Mouse (Mus musculus): Measurements from ENCODE around the gene Eif4a2. TPM values are rescaled to one million over a fixed set of nuclear protein-coding genes. Genes with fewer than 3 reads are reported as not detected.

The Eif4a2 gene
- polyA plus RNA-seq, 1 experiment from 2014 or later: 239 TPM

DNA sequence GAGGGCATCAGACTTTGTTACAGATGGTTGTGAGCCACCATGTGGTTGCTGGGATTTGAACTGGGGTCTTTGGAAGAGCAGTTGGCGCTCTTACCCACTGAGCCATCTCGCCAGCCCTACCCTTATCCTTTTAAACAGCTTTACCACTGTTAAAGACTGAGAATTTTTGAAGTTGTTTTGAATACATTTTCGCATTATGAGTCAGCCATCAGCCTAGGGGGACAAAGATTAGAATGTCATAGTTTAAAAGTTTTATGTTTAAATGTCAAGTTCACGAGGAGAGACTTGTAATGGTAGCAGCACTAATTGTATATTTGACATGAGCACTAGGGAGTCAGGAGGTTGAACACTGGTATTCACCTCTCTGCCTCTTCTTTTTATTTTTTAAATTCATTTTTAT, 15.9 kb downstream of the Eif4a2 start:
- no peak overlapping the region for H3K27ac ChIP-seq (ENCODE audit: low read depth, low read length)
- H3K4me3 ChIP-seq (ENCODE audit: low read depth, low read length): no peak overlapping the region
- no peak overlapping the region for H3K9ac ChIP-seq (ENCODE audit: low read depth, low read length)
- DNase-seq (ENCODE audit: low spot score) (no peak), ATAC-seq (ENCODE audit: low FRiP score) (no peak)
- no peaks in the 10 kb centered on the region for H3K9me3 ChIP-seq (ENCODE audit: control insufficient read depth, low read length)
- 94% methylated on average over 4 of the region's 4 CpGs for WGBS
- no peaks in the 10 kb centered on the region for H3K27me3 ChIP-seq (ENCODE audit: control insufficient read depth, insufficient read depth, low read length)
- no peaks in the 10 kb centered on the region for H3K4me1 ChIP-seq (replicated peaks; ENCODE audit: control insufficient read depth, insufficient read depth, low read length)
- H3K4me2 ChIP-seq (replicated peaks; ENCODE audit: low read depth, low read length): no peak overlapping the region
- no peaks in the 10 kb centered on the region; the same call in 1 of the 2 replicates for H3K36me3 ChIP-seq (ENCODE audit: control insufficient read depth, insufficient read depth, low read length)

DNA sequence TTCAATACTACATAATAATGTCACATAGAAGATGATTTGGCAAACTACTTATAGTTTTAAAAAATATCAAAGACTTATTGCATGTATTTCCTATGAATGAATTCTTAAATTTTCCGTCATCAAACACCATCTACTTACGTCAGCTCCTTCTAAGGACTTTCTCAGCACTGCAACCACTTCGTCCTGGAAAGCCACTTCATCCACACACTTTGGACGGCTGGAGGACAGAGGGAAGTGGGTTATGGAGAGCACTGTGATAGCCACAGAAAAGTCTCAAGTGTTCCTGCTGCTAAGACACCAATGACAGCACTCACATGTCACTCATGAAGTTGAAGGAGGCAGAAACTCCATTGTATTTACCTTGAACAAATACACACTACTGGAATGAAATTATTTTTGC, 17.2 kb downstream of the Eif4a2 start:
- H3K4me2 ChIP-seq (replicated peaks; ENCODE audit: low read depth, low read length): no peak overlapping the region
- no peak overlapping the region for H3K9ac ChIP-seq (ENCODE audit: low read depth, low read length)
- 92% methylated on average over 4 of the region's 4 CpGs for WGBS
- no peak overlapping the region for H3K4me3 ChIP-seq (ENCODE audit: low read depth, low read length)
- DNase-seq (ENCODE audit: low spot score) (no peak), ATAC-seq (ENCODE audit: low FRiP score) (no peak)
- no peaks in the 10 kb centered on the region for H3K27me3 ChIP-seq (ENCODE audit: control insufficient read depth, insufficient read depth, low read length)
- H3K36me3 ChIP-seq (ENCODE audit: control insufficient read depth, insufficient read depth, low read length): no peaks in the 10 kb centered on the region; the same call in 1 of the 2 replicates
- H3K27ac ChIP-seq (ENCODE audit: low read depth, low read length): no peak overlapping the region
- no peaks in the 10 kb centered on the region for H3K9me3 ChIP-seq (ENCODE audit: control insufficient read depth, low read length)
- H3K4me1 ChIP-seq (replicated peaks; ENCODE audit: control insufficient read depth, insufficient read depth, low read length): no peaks in the 10 kb centered on the region

DNA sequence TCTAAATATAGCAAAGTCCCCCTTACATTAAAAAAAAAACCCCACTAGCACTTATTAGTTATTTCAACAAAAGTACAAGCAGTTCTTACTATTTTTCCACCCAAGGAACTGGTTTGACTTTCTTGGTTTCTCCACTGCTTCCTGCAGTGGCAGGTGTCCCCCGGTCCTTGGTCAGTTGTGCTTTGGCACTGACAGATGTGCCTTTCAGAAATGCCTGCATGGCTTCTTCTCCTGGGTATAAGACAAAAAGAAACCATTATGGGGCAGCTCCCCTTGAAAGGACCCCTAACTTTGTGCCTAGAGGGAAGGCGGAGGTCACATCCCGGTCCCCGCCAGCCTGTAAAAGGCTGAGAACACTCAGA, 20.0 kb downstream of the Eif4a2 start:
- H3K9me3 ChIP-seq (ENCODE audit: control insufficient read depth, low read length): no peaks in the 10 kb centered on the region
- H3K4me3 ChIP-seq (ENCODE audit: low read depth, low read length): peak overlapping the region; percentile 56
- H3K4me2 ChIP-seq (replicated peaks; ENCODE audit: low read depth, low read length): peak overlapping the region; percentile 72
- H3K27ac ChIP-seq (ENCODE audit: low read depth, low read length): peak overlapping the region; percentile 87
- ATAC-seq (ENCODE audit: low FRiP score): peak; percentile 53; the same call in 1 of the 2 replicates
- WGBS: 0% methylated on average over 4 of the region's 4 CpGs
- H3K27me3 ChIP-seq (ENCODE audit: control insufficient read depth, insufficient read depth, low read length): no peaks in the 10 kb centered on the region
- DNase-seq (ENCODE audit: low spot score): no peak
- H3K9ac ChIP-seq (ENCODE audit: low read depth, low read length): peak overlapping the region; percentile 74
- H3K36me3 ChIP-seq (ENCODE audit: control insufficient read depth, insufficient read depth, low read length): no peaks in the 10 kb centered on the region
- no peaks in the 10 kb centered on the region for H3K4me1 ChIP-seq (replicated peaks; ENCODE audit: control insufficient read depth, insufficient read depth, low read length)

DNA sequence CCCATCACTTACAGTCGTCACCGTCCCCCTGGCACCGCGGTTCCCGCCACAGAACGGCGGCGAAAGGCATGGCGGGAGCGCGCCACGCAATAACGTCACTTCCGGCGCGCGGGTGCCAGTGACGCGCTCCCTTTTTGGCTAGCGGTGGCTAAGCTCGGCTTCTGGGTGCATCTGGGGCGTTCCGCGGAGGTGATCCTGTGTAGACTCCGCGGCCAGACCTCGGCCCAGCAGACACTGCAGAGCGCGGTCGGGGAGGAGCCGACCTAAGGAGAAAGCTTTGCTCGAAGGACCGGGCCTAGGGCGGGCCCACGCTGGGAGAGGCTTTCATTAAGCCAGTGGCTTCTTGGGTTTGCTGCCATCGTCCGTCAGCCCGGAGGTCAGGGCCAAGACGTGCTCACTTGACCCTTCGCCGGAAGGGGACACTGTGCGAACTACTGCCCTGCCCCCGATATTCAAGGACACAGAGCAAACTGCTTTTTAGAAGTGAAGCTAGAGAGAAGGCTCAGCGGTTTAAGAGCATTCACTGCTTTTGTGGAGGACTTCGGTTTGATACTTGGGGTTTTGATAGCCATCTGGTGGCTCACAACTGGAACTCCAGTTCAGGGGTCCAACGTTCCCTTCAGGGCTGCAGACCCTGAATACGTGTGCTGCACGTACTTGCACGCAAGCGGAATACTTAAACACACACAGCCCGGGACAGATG, 20.6 kb downstream of the Eif4a2 start, which contains the start of gene Rfc4:
TSS of gene Rfc4 (minus strand) at position 65 of the 703 bp plus-strand sequence.
- peak; percentile 96 for DNase-seq (ENCODE audit: low spot score)
- peak within 1 kb of the TSS; percentile 72 for H3K4me2 ChIP-seq (replicated peaks; ENCODE audit: low read depth, low read length)
- peak within 1 kb of the TSS; percentile 74 for H3K9ac ChIP-seq (ENCODE audit: low read depth, low read length)
- peak; percentile 96 for ATAC-seq (ENCODE audit: low FRiP score)
- H3K4me1 ChIP-seq (replicated peaks; ENCODE audit: control insufficient read depth, insufficient read depth, low read length): no peaks in the 10 kb centered on the region
- peak within 1 kb of the TSS; percentile 56 for H3K4me3 ChIP-seq (ENCODE audit: low read depth, low read length)
- no peaks in the 10 kb centered on the region for H3K36me3 ChIP-seq (ENCODE audit: control insufficient read depth, insufficient read depth, low read length)
- H3K27ac ChIP-seq (ENCODE audit: low read depth, low read length): peak within 1 kb of the TSS; percentile 87
- WGBS: under 1% methylated on average over 51 of the region's 51 CpGs
- no peaks in the 10 kb centered on the region for H3K27me3 ChIP-seq (ENCODE audit: control insufficient read depth, insufficient read depth, low read length)
- H3K9me3 ChIP-seq (ENCODE audit: control insufficient read depth, low read length): no peaks in the 10 kb centered on the region

GRCm38 (mm10) chr16:23130303-23130702, 23.1 kb downstream of the Eif4a2 start:
- Histone ChIP-seq H3K9ac (ENCODE audit: low read depth, low read length) (no peak overlapping the region), H3K36me3 (ENCODE audit: control insufficient read depth, insufficient read depth, low read length) (no peaks in the 10 kb centered on the region), H3K4me1 (replicated peaks; ENCODE audit: control insufficient read depth, insufficient read depth, low read length) (no peaks in the 10 kb centered on the region), H3K27ac (ENCODE audit: low read depth, low read length) (no peak overlapping the region), H3K9me3 (ENCODE audit: control insufficient read depth, low read length) (no peaks in the 10 kb centered on the region), H3K27me3 (ENCODE audit: control insufficient read depth, insufficient read depth, low read length) (no peaks in the 10 kb centered on the region), H3K4me2 (replicated peaks; ENCODE audit: low read depth, low read length) (no peak overlapping the region), H3K4me3 (ENCODE audit: low read depth, low read length) (no peak overlapping the region)
- DNase-seq (ENCODE audit: low spot score) (no peak), ATAC-seq (ENCODE audit: low FRiP score) (no peak)
- WGBS: 86% methylated on average over 3 of the region's 3 CpGs

DNA sequence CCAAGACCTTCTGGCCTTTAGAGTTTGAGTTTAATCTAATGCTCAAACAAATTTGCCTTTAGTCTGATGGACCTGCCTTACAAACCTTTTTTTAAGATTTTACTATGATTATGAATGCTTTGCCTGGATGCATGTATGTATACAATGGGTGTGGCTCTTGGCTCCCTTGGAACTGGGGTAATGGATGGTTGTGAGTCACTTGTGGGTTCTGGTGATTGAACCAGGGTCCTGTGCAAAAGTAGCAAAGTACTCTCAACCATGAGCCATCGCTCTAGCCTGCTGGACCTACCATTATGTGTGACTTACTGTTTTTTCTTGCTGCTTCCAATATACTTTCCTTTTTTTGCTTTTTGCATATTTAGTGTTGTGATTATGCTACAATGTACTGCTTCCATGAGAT, 25.1 kb downstream of the Eif4a2 start:
- DNase-seq (ENCODE audit: low spot score) (no peak), ATAC-seq (ENCODE audit: low FRiP score) (no peak)
- no peaks in the 10 kb centered on the region for H3K4me1 ChIP-seq (replicated peaks; ENCODE audit: control insufficient read depth, insufficient read depth, low read length)
- H3K4me2 ChIP-seq (replicated peaks; ENCODE audit: low read depth, low read length): no peak overlapping the region
- 96% methylated on average over 1 of the region's 1 CpGs for WGBS
- no peak overlapping the region for H3K4me3 ChIP-seq (ENCODE audit: low read depth, low read length)
- no peaks in the 10 kb centered on the region for H3K27me3 ChIP-seq (ENCODE audit: control insufficient read depth, insufficient read depth, low read length)
- no peaks in the 10 kb centered on the region for H3K36me3 ChIP-seq (ENCODE audit: control insufficient read depth, insufficient read depth, low read length)
- no peak overlapping the region for H3K27ac ChIP-seq (ENCODE audit: low read depth, low read length)
- H3K9me3 ChIP-seq (ENCODE audit: control insufficient read depth, low read length): no peaks in the 10 kb centered on the region
- no peak overlapping the region for H3K9ac ChIP-seq (ENCODE audit: low read depth, low read length)

GRCm38 (mm10) chr16:23135421-23136149, 28.3 kb downstream of the Eif4a2 start:
- 21% methylated on average over 11 of the region's 11 CpGs for WGBS
- Histone ChIP-seq H3K27me3 (ENCODE audit: control insufficient read depth, insufficient read depth, low read length) (no peaks in the 10 kb centered on the region), H3K4me2 (replicated peaks; ENCODE audit: low read depth, low read length) (no peak overlapping the region), H3K27ac (ENCODE audit: low read depth, low read length) (no peak overlapping the region), H3K4me1 (replicated peaks; ENCODE audit: control insufficient read depth, insufficient read depth, low read length) (no peaks in the 10 kb centered on the region), H3K4me3 (ENCODE audit: low read depth, low read length) (no peak overlapping the region), H3K36me3 (ENCODE audit: control insufficient read depth, insufficient read depth, low read length) (no peaks in the 10 kb centered on the region), H3K9me3 (ENCODE audit: control insufficient read depth, low read length) (no peaks in the 10 kb centered on the region), H3K9ac (ENCODE audit: low read depth, low read length) (no peak overlapping the region)
- ATAC-seq (ENCODE audit: low FRiP score) (0 out of 2 replicates have a peak, but pooled peaks have one; percentile 38), DNase-seq (ENCODE audit: low spot score) (peak; percentile 61)

DNA sequence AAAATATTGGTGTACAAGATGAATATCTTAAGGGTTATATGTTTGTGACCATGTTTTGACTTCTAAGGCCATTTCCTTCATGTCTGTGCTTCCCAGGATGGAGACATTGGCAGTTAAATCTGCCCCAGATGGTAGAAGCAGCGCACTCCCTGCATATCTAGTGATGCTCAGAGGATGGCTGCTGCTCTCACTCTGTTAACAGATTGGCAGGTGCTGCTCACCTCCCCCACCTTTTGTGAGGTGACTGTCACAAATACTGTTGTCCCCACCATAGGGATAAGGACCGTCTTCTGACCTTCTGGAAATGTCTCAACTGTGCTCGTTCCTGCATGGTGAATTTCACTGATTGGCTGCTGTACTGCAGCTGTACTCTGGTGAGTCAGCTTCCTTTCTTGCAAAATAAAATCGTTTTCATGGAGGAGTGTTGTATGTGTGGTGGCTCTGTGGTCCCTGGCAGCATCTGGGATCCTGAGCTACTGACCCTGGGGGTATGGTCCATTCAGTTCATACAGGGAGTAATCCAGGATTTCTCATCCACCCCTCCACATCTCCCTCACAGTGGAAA, 29.2 kb downstream of the Eif4a2 start:
- H3K9me3 ChIP-seq (ENCODE audit: control insufficient read depth, low read length): no peaks in the 10 kb centered on the region
- H3K27ac ChIP-seq (ENCODE audit: low read depth, low read length): no peak overlapping the region
- H3K4me1 ChIP-seq (replicated peaks; ENCODE audit: control insufficient read depth, insufficient read depth, low read length): no peaks in the 10 kb centered on the region
- H3K27me3 ChIP-seq (ENCODE audit: control insufficient read depth, insufficient read depth, low read length): no peaks in the 10 kb centered on the region
- no peak for DNase-seq (ENCODE audit: low spot score)
- H3K36me3 ChIP-seq (ENCODE audit: control insufficient read depth, insufficient read depth, low read length): no peaks in the 10 kb centered on the region
- no peak overlapping the region for H3K4me3 ChIP-seq (ENCODE audit: low read depth, low read length)
- WGBS: 72% methylated on average over 4 of the region's 4 CpGs
- no peak for ATAC-seq (ENCODE audit: low FRiP score)
- H3K4me2 ChIP-seq (replicated peaks; ENCODE audit: low read depth, low read length): no peak overlapping the region
- H3K9ac ChIP-seq (ENCODE audit: low read depth, low read length): no peak overlapping the region

Measured in hindbrain, embryonic 11.5 days (tissue).